Mouse (Mus musculus) intestine, embryonic 16.5 days (tissue): ENCODE measurements around the gene Tbx15. TPM values are rescaled to one million over a fixed set of nuclear protein-coding genes. Genes with fewer than 3 reads are reported as not detected.
"Not testable (repeated sequence)": the region's sequence is repeated elsewhere in the genome, so short reads cannot be mapped to it uniquely, and the experiment has no call there.

Source experiments
- ATAC-seq: fragments of 200-750 bp; cut with Nextera tagmentation; 2 replicates; pipeline ENCODE4 v1.8.0; 2017; ENCODE audit warnings: moderate TSS enrichment, moderate library complexity
- H3K27ac ChIP-seq: fragments of 300-500 bp; sonication (generic); 2 replicates; pipeline ENCODE4 v1.5.1; 2014; ENCODE audit warnings: mild to moderate bottlenecking, low read length
- H3K27me3 ChIP-seq: fragments of 300-500 bp; sonication (generic); replicated peaks from 2 replicates; pipeline ENCODE4 v1.6.1; 2014; ENCODE audit warnings: low read length, control low read depth, mixed read lengths; ENCODE audit not compliant: control insufficient read depth, insufficient read depth
- H3K36me3 ChIP-seq: fragments of 300-500 bp; sonication (generic); 2 replicates; pipeline ENCODE4 v1.6.1; 2014; ENCODE audit warnings: low read length, control low read depth; ENCODE audit not compliant: control insufficient read depth, insufficient read depth
- H3K4me1 ChIP-seq: fragments of 300-500 bp; sonication (generic); 2 replicates; pipeline ENCODE4 v1.6.1; 2014; ENCODE audit warnings: low read length, control low read depth, mixed read lengths; ENCODE audit not compliant: control insufficient read depth, insufficient read depth
- H3K4me2 ChIP-seq: fragments of 300-500 bp; sonication (generic); 2 replicates; pipeline ENCODE4 v1.6.1; 2014; ENCODE audit warnings: low read depth, low read length, control low read depth
- H3K4me3 ChIP-seq: fragments of 300-500 bp; sonication (generic); 2 replicates; pipeline ENCODE4 v1.5.1; 2014; ENCODE audit warnings: mild to moderate bottlenecking, low read length
- H3K9ac ChIP-seq: fragments of 300-500 bp; sonication (generic); 2 replicates; pipeline ENCODE4 v1.6.1; 2014; ENCODE audit warnings: low read depth, low read length
- H3K9me3 ChIP-seq: fragments of 300-500 bp; sonication (generic); 2 replicates; pipeline ENCODE4 v1.6.1; 2016; ENCODE audit warnings: low read length, control low read depth; ENCODE audit not compliant: control insufficient read depth
- WGBS: fragments of 180-500 bp; shearing (Covaris S2); extraction: QIAGEN DNeasy Blood & Tissue Kit; methylation state at CpG from one replicate; pipeline ENCODE4 v1.1.7; 2014; 5-methylcytosine and 5-hydroxymethylcytosine counted together
- polyA plus RNA-seq: library from polyadenylated mRNA; unstranded; fragments of >200 nt; fragmentation: Nextera tagmentation; extraction: Ambion mirVana; gene quantifications from 2 replicates; pipeline ENCODE4 v1.2.1, GENCODE M21; 2015

The Tbx15 gene
- polyA plus RNA-seq, 1 experiment from 2014 or later, result 0.10 TPM

DNA sequence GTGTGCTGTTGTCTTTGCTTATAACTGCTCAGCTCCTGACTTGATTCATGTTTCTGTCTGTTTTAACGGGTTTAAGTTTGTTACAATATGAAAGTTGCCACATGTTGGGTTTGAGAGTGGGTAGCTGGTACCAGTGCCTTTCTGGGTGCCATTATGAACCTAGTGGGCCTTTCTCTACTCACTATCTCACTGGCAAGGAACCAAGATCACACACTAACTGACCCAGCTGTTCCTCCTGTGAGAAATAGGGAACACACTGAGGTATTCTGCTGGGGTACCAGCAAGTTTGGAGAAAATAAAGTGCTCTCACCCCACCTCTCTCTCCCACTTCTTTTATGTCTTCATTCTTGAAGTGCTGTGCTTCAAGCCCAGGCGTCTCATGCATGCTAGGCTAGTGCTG lies 50.7 kb downstream of the Tbx15 start:
- Histone ChIP-seq H3K9ac (no peak overlapping the region), H3K27ac (no peak overlapping the region), H3K9me3 (no peaks in the 10 kb centered on the region), H3K4me1 (no peaks in the 10 kb centered on the region), H3K4me3 (no peak overlapping the region), H3K4me2 (no peak overlapping the region), H3K36me3 (no peaks in the 10 kb centered on the region), H3K27me3 (no peaks in the 10 kb centered on the region)
- ATAC-seq, result no peak
- 82% methylated on average over 2 of the region's 2 CpGs for WGBS

DNA sequence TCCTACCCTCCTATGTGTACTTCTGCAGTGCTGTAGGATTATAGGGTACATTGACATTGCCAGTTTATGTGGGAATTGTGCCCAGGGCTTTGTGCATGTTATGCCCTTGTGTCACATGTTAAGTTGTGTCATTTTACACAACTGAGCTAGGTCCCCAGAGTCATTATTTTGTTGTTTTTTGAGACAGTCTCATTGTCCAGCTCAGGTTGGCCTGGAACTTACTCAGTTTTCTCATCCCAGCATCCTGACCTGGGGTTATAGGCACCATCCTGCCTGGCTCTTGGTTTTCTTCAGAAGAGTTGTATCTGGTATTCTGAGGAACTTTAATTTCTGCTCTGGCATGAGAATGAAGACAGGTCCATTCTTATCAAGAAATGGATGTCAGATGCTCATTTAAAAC lies 51.2 kb downstream of the Tbx15 start:
- H3K4me1 ChIP-seq, result no peaks in the 10 kb centered on the region
- no peak overlapping the region for H3K4me2 ChIP-seq
- H3K36me3 ChIP-seq, result no peaks in the 10 kb centered on the region
- no peaks in the 10 kb centered on the region for H3K27me3 ChIP-seq
- H3K4me3 ChIP-seq, result no peak overlapping the region
- no peaks in the 10 kb centered on the region for H3K9me3 ChIP-seq
- no peak overlapping the region for H3K27ac ChIP-seq
- H3K9ac ChIP-seq, result no peak overlapping the region
- no peak for ATAC-seq

DNA sequence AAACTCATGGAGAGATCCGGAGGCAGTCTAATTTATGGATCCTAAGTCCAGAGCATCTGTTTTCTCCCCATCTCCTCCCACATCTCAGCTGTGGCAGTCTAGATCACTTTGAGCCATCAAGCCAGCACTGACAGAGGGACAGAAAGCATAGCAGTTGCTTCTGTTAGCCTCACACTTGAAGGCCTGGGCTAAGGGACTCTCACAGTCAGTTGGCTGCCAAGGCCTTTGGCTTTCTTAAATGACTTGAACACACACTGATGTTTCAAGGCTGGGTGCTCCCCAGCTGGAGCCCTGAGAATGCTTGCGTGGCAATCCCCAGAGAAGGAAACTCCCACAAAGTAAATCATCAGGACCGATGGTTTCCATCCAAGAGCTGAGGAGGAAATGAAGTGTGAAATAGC lies 52.4 kb downstream of the Tbx15 start:
- H3K4me3 ChIP-seq, result no peak overlapping the region
- 68% methylated on average over 3 of the region's 3 CpGs for WGBS
- no peak overlapping the region for H3K9ac ChIP-seq
- H3K4me1 ChIP-seq, result no peaks in the 10 kb centered on the region
- no peak overlapping the region for H3K4me2 ChIP-seq
- H3K27ac ChIP-seq, result no peak overlapping the region
- no peaks in the 10 kb centered on the region for H3K36me3 ChIP-seq
- no peak for ATAC-seq
- H3K27me3 ChIP-seq, result no peaks in the 10 kb centered on the region
- no peaks in the 10 kb centered on the region for H3K9me3 ChIP-seq

DNA sequence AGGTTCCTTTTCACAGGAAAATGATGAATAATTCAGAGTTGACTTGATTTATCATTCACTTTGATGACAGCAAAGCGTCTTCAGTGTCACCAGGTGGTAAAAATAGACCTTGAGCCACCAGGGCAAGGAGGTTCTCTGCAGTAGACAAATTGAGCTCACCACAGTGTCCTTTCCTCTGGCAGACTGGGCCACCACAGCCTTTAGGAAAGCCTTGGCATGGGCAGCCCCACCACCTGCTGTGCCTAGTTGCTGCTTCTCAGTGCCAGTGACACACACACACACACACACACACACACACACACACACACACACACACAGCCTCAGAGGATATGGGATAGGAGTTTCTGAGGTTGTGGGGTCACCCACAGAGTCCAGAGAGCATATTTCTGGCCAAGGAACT lies 54.0 kb downstream of the Tbx15 start:
- 72% methylated on average over 1 of the region's 1 CpGs for WGBS
- not testable (repeated sequence) for H3K4me2 ChIP-seq, H3K9ac ChIP-seq, H3K27ac ChIP-seq, H3K27me3 ChIP-seq, H3K4me3 ChIP-seq, ATAC-seq, H3K9me3 ChIP-seq, H3K36me3 ChIP-seq, H3K4me1 ChIP-seq

DNA sequence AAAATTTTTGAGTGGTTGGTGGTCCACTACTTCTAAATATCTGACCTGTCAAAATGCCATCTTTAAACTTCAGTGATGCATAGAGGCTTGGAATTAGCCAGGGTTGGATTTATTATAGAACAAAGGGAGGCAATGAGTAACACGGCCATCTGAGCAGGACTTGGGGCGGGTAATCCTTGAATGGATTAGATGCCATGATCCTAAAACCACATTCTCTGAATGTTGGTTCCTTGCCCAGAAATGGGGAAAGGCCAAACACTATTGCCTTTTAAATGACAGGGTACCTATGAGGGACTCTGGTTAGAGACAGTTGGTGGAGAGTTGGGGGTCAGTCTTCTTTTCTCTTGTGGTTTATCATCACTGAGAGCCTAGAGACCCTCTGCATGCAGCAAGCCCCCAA lies 55.1 kb downstream of the Tbx15 start:
- no peak for ATAC-seq
- no peaks in the 10 kb centered on the region for H3K9me3 ChIP-seq
- no peak overlapping the region for H3K4me2 ChIP-seq
- 87% methylated on average over 2 of the region's 2 CpGs for WGBS
- no peaks in the 10 kb centered on the region for H3K4me1 ChIP-seq
- no peak overlapping the region for H3K9ac ChIP-seq
- no peak overlapping the region for H3K4me3 ChIP-seq
- no peaks in the 10 kb centered on the region for H3K36me3 ChIP-seq
- H3K27me3 ChIP-seq, result no peaks in the 10 kb centered on the region
- no peak overlapping the region for H3K27ac ChIP-seq

DNA sequence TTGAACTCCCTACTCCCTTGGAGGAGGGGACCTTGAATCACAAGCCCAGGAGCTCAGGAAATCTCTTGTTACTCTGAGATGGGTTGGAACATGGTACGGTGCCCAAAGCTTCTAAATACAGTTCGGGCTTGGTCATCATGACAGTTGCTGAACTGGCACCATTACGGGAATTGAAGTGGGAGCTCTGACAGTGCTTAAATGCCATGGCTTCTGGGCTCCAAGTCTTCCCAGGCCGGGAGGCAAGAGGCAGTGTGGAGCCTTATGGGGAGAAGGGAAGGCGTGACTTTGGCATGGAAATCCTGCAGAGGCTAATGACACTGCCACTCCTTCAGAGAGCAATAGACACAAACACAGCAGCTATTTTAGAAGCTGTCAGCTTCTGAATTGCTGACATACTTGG lies 56.0 kb downstream of the Tbx15 start:
- WGBS, result 79% methylated on average over 5 of the region's 5 CpGs
- no peaks in the 10 kb centered on the region for H3K9me3 ChIP-seq
- H3K4me2 ChIP-seq, result no peak overlapping the region
- no peaks in the 10 kb centered on the region for H3K36me3 ChIP-seq
- no peaks in the 10 kb centered on the region for H3K4me1 ChIP-seq
- no peak overlapping the region for H3K4me3 ChIP-seq
- no peak overlapping the region for H3K27ac ChIP-seq
- no peak overlapping the region for H3K9ac ChIP-seq
- no peaks in the 10 kb centered on the region for H3K27me3 ChIP-seq
- no peak for ATAC-seq

DNA sequence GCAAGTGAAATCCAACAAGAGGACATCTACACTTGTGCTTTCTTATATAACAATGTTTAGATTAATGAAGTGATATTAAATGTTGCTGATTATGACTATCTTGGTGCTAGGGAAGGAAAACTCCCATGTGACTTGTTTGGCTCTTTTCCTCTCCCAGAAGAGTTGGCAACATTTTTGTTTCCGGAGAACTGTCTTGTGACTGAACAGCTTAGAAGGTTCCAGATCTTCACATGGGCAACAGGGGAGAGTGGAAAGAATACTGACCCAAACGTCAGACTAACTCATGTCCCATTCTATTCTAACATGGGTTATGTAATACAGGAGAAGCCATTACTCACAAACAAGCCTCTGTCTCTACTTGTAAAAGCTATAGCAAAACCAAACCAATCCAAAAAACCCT lies 60.7 kb downstream of the Tbx15 start:
- WGBS, result 78% methylated on average over 2 of the region's 2 CpGs
- Histone ChIP-seq H3K4me1 (no peaks in the 10 kb centered on the region), H3K36me3 (no peaks in the 10 kb centered on the region), H3K9ac (no peak overlapping the region), H3K4me2 (no peak overlapping the region), H3K9me3 (no peaks in the 10 kb centered on the region), H3K27me3 (no peaks in the 10 kb centered on the region), H3K4me3 (no peak overlapping the region), H3K27ac (no peak overlapping the region)
- no peak for ATAC-seq

DNA sequence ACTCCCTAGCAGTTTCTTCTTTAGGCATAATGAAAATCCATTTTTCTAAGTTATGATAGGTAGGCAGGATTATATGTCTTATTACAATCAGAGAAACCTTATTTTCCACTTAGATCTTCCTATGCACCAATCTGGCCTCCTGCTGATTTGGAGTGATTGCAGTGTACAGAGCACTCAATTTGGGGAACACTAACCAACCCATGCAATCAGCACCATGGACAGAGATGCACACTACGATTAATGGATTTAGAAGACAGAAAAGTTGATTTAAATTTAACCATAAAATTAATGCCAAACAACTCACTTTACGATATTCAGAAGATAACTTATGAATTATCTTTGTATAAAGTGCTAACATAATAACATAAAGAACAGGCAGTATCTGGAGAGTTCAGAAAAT lies 70.7 kb downstream of the Tbx15 start:
- H3K27ac ChIP-seq, result no peak overlapping the region
- no peak overlapping the region for H3K4me3 ChIP-seq
- no peaks in the 10 kb centered on the region for H3K36me3 ChIP-seq
- ATAC-seq, result no peak
- no peak overlapping the region for H3K4me2 ChIP-seq
- no peaks in the 10 kb centered on the region for H3K4me1 ChIP-seq
- no peaks in the 10 kb centered on the region for H3K9me3 ChIP-seq
- no peaks in the 10 kb centered on the region for H3K27me3 ChIP-seq
- 44% methylated on average over 2 of the region's 2 CpGs for WGBS
- H3K9ac ChIP-seq, result no peak overlapping the region

DNA sequence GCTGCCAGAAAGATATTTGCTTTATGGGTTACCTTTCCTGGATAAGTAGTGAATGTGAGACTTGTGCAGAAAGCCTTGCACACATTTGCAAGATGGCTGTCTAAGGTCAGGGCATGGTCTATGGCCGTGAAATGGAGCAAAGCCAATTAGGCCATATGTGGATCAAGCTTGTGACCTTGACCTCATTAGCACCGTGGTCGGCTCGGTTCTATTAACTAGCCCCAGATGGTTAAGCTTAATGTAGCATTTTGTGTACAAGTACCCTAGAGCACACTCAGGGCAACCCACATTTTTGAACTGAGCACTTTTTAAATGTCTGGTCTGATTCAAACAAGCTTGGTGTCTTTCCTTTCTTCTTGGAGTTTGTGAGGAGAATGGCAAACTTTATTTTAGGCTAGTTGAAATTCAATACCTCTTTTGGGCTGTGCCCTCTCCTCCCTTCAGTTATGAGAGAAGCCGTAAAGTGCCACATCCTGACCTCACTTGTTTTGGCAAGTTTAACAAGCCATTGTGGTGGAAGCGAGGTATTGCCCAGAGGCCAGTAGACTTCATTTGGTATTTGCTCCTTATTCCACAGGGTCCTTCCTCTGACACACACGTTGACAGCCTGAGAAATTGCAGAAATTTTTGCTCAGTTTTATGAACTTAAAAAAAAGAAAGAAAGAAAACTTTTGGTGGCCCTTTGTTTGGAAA lies 71.9 kb downstream of the Tbx15 start:
- Histone ChIP-seq H3K4me2 (no peak overlapping the region), H3K9me3 (no peaks in the 10 kb centered on the region), H3K27me3 (no peaks in the 10 kb centered on the region), H3K27ac (no peak overlapping the region), H3K9ac (no peak overlapping the region), H3K4me3 (no peak overlapping the region), H3K4me1 (no peaks in the 10 kb centered on the region), H3K36me3 (no peaks in the 10 kb centered on the region)
- 72% methylated on average over 7 of the region's 7 CpGs for WGBS
- ATAC-seq, result no peak

DNA sequence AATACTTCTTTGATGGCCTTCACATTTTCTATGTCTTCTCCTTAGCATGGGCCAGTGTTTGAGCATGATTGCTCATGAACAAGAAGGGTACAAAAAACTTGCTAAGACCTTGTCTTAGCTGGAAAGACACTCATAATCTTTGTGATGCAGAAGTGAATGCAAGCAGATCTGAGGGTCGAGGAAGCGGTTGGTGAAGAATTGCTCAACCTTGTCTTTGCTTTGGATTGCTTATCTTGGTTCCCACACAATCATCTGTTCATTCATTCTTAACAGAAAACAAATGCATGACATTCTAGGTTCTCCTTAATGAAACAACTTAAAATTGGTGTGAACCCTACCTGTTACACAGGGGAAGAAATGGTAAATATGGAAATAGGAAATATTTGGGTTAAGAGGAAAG lies 82.2 kb downstream of the Tbx15 start:
- Histone ChIP-seq H3K4me2 (no peak overlapping the region), H3K27me3 (no peaks in the 10 kb centered on the region), H3K9me3 (no peaks in the 10 kb centered on the region), H3K36me3 (no peaks in the 10 kb centered on the region), H3K4me1 (no peaks in the 10 kb centered on the region), H3K27ac (no peak overlapping the region), H3K4me3 (no peak overlapping the region), H3K9ac (no peak overlapping the region)
- 88% methylated on average over 2 of the region's 2 CpGs for WGBS
- no peak for ATAC-seq
